Mouse (Mus musculus): ENCODE results near the gene Ube2s. TPM values are rescaled to one million over a fixed set of nuclear protein-coding genes. Genes with fewer than 3 reads are reported as not detected.
"Not testable (repeated sequence)": the region's sequence is repeated elsewhere in the genome, so short reads cannot be mapped to it uniquely, and the experiment has no call there.

The Ube2s gene
- polyA plus RNA-seq, 1 experiment = 451 TPM

DNA sequence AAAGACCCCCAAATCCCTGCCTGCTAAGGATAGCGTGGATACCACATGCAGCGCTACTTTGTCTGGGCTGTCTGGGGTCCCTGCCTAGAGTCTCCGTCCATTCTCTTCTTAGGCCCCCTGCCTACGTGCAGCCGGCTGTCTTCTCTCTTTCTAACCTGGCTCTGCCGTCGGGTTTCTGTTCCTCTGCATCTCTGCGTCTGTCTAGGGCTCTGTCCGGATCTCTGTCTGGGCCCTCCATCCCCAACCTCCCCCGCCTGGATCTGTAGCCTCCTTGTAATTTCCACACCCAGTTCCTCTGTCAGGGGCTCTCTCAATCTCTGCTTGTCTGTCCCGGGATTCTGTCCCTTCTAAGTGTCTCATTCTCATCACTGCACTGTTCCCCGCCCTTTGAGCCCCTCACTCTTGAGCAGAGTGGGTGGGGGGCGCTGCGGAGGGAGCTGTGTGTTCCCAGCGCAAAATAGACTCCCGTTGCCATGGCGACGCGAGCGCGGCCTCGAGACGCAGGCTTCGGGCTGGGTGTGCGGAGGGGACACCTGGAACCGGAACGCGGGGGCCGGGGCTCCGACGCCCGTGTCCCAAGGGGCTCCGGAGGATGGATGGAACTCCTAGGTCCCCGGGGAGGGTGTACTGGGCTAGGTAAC is 31.3 kb upstream of the Ube2s start:
- TF ChIP-seq POLR2A (IDR thresholded peaks at IDR 0.05; ENCODE audit: borderline replicate concordance, extremely low read depth, insufficient read depth, insufficient read length, poor library complexity, severe bottlenecking) (no peak), CTCF (IDR thresholded peaks at IDR 0.05; ENCODE audit: borderline replicate concordance, extremely low read depth, insufficient read depth, insufficient read length) (no peak)
- DNase-seq (ENCODE audit: low read depth) = peak; percentile 91

GRCm38 (mm10) chr7:4842634-4843131 is 30.3 kb upstream of the Ube2s start:
- peak; percentile 69 for DNase-seq (ENCODE audit: low read depth)
- TF ChIP-seq CTCF (IDR thresholded peaks at IDR 0.05; ENCODE audit: borderline replicate concordance, extremely low read depth, insufficient read depth, insufficient read length) (no peak), POLR2A (IDR thresholded peaks at IDR 0.05; ENCODE audit: borderline replicate concordance, extremely low read depth, insufficient read depth, insufficient read length, poor library complexity, severe bottlenecking) (no peak)

DNA sequence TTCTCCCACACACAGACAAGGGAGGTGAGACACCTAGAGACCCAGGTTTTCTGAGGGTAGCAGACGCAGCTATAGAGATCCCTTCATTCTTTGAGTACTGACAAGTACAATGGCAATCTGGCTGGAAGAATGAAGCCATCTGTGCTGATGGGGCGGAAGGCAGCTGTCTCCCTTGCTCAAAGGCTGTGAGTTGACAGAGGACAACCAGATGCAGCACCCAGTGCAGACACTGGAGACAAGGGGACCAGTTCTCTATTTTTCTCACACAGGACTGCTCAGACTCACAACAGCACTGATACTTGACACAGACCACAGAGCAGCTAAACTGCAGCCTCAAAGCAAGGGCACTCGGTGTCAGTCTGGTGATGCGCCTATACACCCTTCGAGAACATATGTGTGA is 29.7 kb upstream of the Ube2s start:
- DNase-seq (ENCODE audit: low read depth) = peak; percentile 60
- TF ChIP-seq POLR2A (IDR thresholded peaks at IDR 0.05; ENCODE audit: borderline replicate concordance, extremely low read depth, insufficient read depth, insufficient read length, poor library complexity, severe bottlenecking) = no peak
- TF ChIP-seq CTCF (IDR thresholded peaks at IDR 0.05; ENCODE audit: borderline replicate concordance, extremely low read depth, insufficient read depth, insufficient read length) = no peak

- no peak for DNase-seq (ENCODE audit: low read depth)
- TF ChIP-seq CTCF (IDR thresholded peaks at IDR 0.05; ENCODE audit: borderline replicate concordance, extremely low read depth, insufficient read depth, insufficient read length) = no peak
- no peak for TF ChIP-seq POLR2A (IDR thresholded peaks at IDR 0.05; ENCODE audit: borderline replicate concordance, extremely low read depth, insufficient read depth, insufficient read length, poor library complexity, severe bottlenecking)
Observed at GRCm38 (mm10) chr7:4837639-4838038, 25.2 kb upstream of the Ube2s start.

DNA sequence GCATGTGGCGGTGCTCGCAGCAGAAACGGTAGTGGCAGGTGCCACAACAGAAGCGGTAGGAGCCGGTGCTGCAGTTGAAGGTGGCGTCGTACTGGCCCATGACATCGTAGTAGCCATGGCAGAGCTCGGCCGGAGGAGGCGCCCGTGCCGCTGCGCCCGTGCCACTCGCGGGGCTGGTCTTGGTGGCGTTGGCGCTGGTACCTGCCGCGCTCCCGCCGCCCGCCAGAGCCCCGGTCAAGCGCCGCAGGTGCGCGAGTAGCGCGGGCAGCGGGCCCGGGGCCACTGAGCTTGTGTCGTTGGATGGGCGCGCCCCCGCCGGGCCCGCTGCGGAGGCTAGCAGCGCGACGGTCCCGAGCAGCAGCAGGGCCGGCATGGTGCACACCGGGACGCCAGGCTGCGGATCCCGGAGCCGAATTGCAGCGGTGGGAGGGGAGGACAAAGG is 24.0 kb upstream of the Ube2s start:
- peak; percentile 65 for TF ChIP-seq CTCF (IDR thresholded peaks at IDR 0.05; ENCODE audit: borderline replicate concordance, extremely low read depth, insufficient read depth, insufficient read length)
- TF ChIP-seq POLR2A (IDR thresholded peaks at IDR 0.05; ENCODE audit: borderline replicate concordance, extremely low read depth, insufficient read depth, insufficient read length, poor library complexity, severe bottlenecking) = peak; percentile 54; the same call in 1 of the 2 replicates
- DNase-seq (ENCODE audit: low read depth) = peak; percentile 85

DNA sequence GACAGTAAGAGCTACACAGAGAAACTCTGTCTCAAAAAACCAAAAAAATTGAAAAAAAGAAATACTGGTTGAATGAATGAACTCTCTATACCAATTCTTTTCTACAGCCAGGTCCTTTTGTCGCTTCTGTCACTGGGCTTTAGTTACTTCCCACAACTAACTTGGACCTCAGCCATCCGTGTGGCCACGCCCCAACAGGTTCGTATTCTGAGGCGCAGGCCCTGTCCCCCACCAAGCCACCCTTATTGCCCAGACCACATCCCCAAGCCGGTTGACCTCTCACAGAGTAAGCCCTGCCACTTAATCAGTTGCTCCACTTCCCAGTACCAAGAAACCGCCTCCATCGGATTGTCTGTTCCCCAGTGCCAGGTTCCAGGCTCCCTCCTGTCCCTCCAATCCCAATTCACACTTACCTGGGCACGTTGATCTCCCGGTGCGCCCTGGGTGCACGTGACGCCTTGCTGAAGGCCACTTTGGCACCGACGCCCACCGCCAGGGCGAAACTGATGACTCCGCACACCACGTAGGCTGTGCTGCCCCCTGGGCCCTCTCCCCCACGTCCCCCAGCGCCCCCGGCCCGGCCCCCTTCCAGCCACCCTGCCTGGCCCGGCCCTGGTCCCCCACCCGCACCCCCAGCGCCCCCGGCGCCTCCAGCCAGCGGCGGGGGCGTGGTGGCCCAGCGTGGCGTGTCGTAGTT is 23.4 kb upstream of the Ube2s start:
- TF ChIP-seq CTCF (IDR thresholded peaks at IDR 0.05; ENCODE audit: borderline replicate concordance, extremely low read depth, insufficient read depth, insufficient read length) = no peak
- no peak for TF ChIP-seq POLR2A (IDR thresholded peaks at IDR 0.05; ENCODE audit: borderline replicate concordance, extremely low read depth, insufficient read depth, insufficient read length, poor library complexity, severe bottlenecking)
- DNase-seq (ENCODE audit: low read depth) = no peak

- no peak for DNase-seq (ENCODE audit: low read depth)
- TF ChIP-seq CTCF (IDR thresholded peaks at IDR 0.05; ENCODE audit: borderline replicate concordance, extremely low read depth, insufficient read depth, insufficient read length) = no peak
- TF ChIP-seq POLR2A (IDR thresholded peaks at IDR 0.05; ENCODE audit: borderline replicate concordance, extremely low read depth, insufficient read depth, insufficient read length, poor library complexity, severe bottlenecking) = no peak
Observed at GRCm38 (mm10) chr7:4830476-4830875, 18.1 kb upstream of the Ube2s start.

- no peak for TF ChIP-seq CTCF (IDR thresholded peaks at IDR 0.05; ENCODE audit: borderline replicate concordance, extremely low read depth, insufficient read depth, insufficient read length)
- TF ChIP-seq POLR2A (IDR thresholded peaks at IDR 0.05; ENCODE audit: borderline replicate concordance, extremely low read depth, insufficient read depth, insufficient read length, poor library complexity, severe bottlenecking) = no peak
- DNase-seq (ENCODE audit: low read depth) = no peak
Observed at GRCm38 (mm10) chr7:4825365-4825764, 13.0 kb upstream of the Ube2s start.

DNA sequence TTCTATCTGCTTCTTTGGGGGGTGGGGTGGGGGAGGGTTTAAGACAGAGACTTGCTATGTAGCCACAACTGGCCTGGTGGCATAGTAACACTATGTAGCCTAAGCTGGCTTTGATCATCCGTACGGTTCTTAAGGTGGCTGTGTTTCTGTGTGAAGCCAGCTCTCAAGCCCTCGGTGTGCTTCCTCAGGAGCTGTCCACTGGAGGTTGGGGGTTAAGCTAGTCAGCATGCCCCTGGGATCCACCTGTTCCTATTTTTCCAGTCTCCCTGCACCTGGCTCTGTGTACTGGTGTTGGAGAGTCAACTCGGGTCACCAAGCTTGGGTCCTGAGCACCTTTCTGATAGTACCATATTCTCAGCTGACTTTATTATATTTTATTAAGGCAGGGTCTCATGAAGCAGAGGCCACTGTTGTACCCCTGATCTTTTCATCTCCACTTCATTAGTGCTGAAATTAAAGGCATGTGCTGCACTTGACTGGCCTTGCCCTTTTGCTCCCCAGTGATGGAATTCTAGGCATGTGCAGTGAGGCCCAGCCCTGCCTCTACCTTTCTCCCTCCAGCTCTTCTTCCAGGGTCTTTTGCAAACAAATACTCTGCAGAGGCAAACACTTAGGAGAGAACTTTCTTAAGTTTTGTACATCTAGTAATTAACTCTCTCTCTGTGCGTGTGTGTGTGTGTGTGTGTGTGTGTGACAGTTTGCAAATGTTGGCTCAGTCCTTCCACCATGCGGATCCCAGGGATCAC is 9.9 kb upstream of the Ube2s start:
- TF ChIP-seq CTCF (IDR thresholded peaks at IDR 0.05; ENCODE audit: borderline replicate concordance, extremely low read depth, insufficient read depth, insufficient read length) (no peak), POLR2A (IDR thresholded peaks at IDR 0.05; ENCODE audit: borderline replicate concordance, extremely low read depth, insufficient read depth, insufficient read length, poor library complexity, severe bottlenecking) (no peak)
- no peak for DNase-seq (ENCODE audit: low read depth)

DNA sequence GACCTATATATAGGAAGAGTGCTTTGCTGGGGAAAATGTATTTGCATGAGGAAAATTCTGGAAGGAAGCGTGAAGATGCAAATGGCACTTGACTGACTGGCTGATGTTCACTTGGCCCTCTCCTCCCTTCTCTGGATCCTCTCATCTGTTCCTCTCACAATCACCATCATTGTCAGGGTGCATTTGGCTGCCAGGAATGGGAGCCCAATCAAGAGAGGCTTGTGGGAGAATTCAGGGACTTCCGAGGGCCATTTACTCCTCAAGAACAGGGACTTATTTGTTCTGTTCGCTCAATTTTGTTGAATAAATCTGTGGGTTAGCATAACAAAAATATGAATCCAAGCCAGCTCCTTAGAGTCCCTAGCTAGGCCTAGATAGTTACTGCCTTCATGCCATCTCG is 9.3 kb upstream of the Ube2s start:
- DNase-seq (ENCODE audit: low read depth) = peak; percentile 15
- TF ChIP-seq POLR2A (IDR thresholded peaks at IDR 0.05; ENCODE audit: borderline replicate concordance, extremely low read depth, insufficient read depth, insufficient read length, poor library complexity, severe bottlenecking) (no peak), CTCF (IDR thresholded peaks at IDR 0.05; ENCODE audit: borderline replicate concordance, extremely low read depth, insufficient read depth, insufficient read length) (no peak)

- not testable (repeated sequence) for DNase-seq (ENCODE audit: low read depth)
Observed at GRCm38 (mm10) chr7:4820925-4821324, 8.5 kb upstream of the Ube2s start.

Measured in brain, embryonic 14.5 days (tissue).